Mouse (Mus musculus): ENCODE data around the gene Vmn1r232. TPM values are rescaled to one million over a fixed set of nuclear protein-coding genes. Genes with fewer than 3 reads are reported as not detected.

Vmn1r232 gene
- not detected in 2 replicates for polyA plus RNA-seq (2015; fragmentation: Nextera tagmentation; extraction: Ambion mirVana)

DNA sequence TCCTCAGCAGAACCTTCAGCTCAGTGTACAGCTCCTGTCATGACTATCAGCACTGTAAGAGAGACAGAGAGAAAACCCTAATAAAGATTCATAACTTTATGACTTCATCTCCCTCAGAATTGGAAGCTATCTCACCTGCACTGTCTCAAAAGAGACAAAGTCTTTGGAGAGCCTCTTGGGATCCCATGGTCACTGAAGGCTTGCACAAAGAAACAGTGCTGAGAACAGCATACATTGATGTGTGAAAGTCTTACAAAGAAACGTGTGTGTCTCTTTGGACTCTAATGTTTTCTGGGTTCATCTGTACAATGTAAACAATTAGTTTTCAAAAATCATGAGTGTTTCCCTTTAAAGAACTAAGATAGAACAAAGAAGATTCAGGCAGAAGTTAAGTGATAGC is at the start of gene Vmn1r232:
Gene Vmn1r232 (minus strand): TSS at position 101 of the 400 bp plus-strand sequence.
- 57% methylated on average over 1 of the region's 1 CpGs for WGBS
- no peak within 1 kb of the TSS for H3K27ac ChIP-seq

DNA sequence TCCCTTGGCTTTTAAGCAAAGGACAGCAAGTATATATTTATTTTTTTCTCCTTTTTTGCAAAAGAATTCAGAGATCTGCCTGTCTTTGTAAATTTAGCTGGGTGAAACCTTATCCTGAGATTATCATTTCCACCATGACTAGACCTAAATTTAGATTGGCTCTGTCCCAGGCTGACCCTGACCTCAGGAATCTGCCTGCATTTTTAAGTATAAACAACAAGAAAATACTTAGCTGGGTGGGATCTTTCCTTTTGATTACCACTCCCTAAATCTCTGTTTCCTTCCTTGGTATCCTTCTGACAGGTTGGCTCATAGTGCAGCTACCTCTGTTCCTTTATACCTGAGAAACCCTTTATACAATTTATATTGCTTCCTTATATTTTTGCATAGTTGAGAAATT is 47.2 kb upstream of the Vmn1r232 start:
- ATAC-seq, result no peak
- Histone ChIP-seq H3K4me1 (replicated peaks) (no peaks in the 10 kb centered on the region), H3K4me2 (replicated peaks) (no peak overlapping the region), H3K36me3 (peaks cover 80% of the 10 kb centered on the region), H3K9me3 (no peaks in the 10 kb centered on the region), H3K4me3 (replicated peaks) (no peak overlapping the region), H3K9ac (replicated peaks) (no peak overlapping the region), H3K27me3 (no peaks in the 10 kb centered on the region), H3K27ac (no peak overlapping the region)

More for the DNA sequence above, at the start of gene Vmn1r232:
- Histone ChIP-seq H3K4me3 (replicated peaks) (no peak within 1 kb of the TSS), H3K9me3 (no peaks in the 10 kb centered on the region; the same call in 1 of the 2 replicates), H3K4me1 (replicated peaks) (no peaks in the 10 kb centered on the region), H3K27me3 (no peaks in the 10 kb centered on the region), H3K9ac (replicated peaks) (no peak within 1 kb of the TSS), H3K4me2 (replicated peaks) (no peak within 1 kb of the TSS), H3K36me3 (no peaks in the 10 kb centered on the region)
- ATAC-seq, result no peak

DNA sequence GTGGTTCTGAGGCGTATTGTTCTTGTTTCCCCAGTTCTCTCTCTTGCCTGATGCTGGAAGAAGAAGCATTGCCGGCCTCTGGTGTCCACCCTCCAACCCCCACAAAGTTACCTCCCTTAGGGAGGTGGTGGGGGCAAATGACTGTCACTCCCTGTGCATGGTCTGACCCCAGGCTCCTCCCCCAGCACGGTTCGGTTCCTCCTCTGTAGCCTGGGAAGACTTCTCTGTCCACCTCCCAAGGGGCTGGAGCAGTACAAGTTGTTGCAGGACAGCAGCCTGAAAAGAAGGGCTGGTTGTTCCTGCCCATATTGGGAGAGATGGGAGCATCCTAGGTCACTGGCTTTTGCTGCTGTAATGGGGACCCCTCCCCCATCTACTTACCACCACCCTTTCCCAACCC is 45.9 kb upstream of the Vmn1r232 start:
- no peak overlapping the region for H3K9ac ChIP-seq (replicated peaks)
- no peaks in the 10 kb centered on the region for H3K4me1 ChIP-seq (replicated peaks)
- 88% methylated on average over 4 of the region's 4 CpGs for WGBS
- H3K9me3 ChIP-seq, result no peaks in the 10 kb centered on the region
- no peaks in the 10 kb centered on the region for H3K27me3 ChIP-seq
- ATAC-seq, result no peak
- H3K4me3 ChIP-seq (replicated peaks), result no peak overlapping the region
- H3K36me3 ChIP-seq, result peaks cover 92% of the 10 kb centered on the region
- no peak overlapping the region for H3K4me2 ChIP-seq (replicated peaks)
- no peak overlapping the region for H3K27ac ChIP-seq

DNA sequence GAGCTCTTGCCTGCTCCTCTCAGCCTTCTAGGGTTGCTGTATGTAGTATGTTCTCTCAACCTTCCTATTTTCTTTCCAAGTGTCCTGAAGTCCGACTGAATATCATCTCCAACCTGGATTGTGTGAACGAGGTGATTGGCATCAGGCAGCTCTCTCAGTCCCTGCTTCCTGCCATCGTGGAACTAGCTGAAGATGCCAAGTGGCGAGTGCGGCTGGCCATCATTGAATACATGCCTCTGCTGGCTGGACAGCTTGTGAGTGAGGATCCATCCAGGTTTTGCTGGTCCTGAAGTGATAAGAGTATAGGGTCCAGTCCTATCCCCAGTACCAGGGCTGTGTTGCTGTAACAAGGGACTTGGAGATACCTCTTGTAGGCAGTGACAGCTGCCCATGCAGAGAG is 40.9 kb upstream of the Vmn1r232 start:
- H3K27me3 ChIP-seq, result no peaks in the 10 kb centered on the region
- 93% methylated on average over 5 of the region's 5 CpGs for WGBS
- ATAC-seq, result no peak
- peaks cover 98% of the 10 kb centered on the region for H3K36me3 ChIP-seq
- H3K9ac ChIP-seq (replicated peaks), result no peak overlapping the region
- H3K27ac ChIP-seq, result no peak overlapping the region
- H3K4me3 ChIP-seq (replicated peaks), result no peak overlapping the region
- no peaks in the 10 kb centered on the region for H3K9me3 ChIP-seq
- no peak overlapping the region for H3K4me2 ChIP-seq (replicated peaks)
- no peaks in the 10 kb centered on the region for H3K4me1 ChIP-seq (replicated peaks)

DNA sequence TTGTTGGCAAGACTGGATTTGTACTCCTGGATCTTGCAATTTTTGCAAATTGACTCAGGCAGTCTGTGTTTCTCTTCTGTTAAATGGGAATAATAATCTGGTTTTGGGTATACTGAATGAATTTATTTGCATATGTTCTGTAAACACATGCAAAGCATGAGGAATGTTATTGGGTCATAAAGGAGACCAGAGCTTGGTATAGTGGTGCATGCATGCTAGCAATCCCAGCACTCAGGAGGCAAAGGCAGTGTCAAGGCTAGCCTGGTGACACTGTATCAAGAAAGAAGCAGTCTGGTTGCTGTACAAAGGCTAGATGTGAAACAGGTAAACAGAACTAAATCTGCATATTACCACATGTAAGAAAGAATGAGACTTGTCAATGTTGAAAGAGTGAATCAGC is 27.1 kb upstream of the Vmn1r232 start:
- no peaks in the 10 kb centered on the region for H3K27me3 ChIP-seq
- H3K4me1 ChIP-seq (replicated peaks), result peaks cover 45% of the 10 kb centered on the region
- peak overlapping the region; percentile 79 for H3K4me3 ChIP-seq (replicated peaks)
- peak overlapping the region; percentile 91 for H3K9ac ChIP-seq (replicated peaks)
- H3K9me3 ChIP-seq, result no peaks in the 10 kb centered on the region
- peak overlapping the region; percentile 98; the same call in 1 of the 2 replicates for H3K27ac ChIP-seq
- ATAC-seq, result no peak
- peaks cover 4% of the 10 kb centered on the region for H3K36me3 ChIP-seq
- peak overlapping the region; percentile 81 for H3K4me2 ChIP-seq (replicated peaks)

DNA sequence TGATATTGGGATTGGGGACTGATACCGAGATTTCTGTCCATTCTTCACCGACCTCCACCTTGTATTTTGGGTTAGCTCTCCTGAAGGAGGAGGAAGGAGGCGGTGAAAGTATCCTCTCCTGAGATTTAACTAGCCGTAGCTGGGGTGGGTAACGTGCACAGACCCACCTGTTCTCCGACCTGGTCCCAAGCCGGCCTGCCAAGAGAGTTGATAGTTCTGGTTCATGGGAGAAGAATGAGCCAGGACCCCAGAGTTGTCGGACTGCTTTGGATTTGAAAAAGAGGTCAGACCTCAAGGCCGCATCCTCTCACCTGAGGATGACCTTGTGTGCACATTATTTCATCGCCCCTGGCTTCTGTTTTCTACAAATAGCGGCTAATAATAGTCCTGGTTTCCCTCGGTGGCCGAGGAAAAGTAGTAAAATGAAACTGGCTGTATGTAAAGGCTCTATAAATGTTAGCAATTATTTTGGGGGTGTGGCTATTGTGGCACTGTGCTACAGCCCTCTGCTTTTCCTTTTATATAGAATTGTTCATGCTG is 26.6 kb upstream of the Vmn1r232 start:
- H3K9ac ChIP-seq (replicated peaks), result peak overlapping the region; percentile 91
- WGBS, result under 1% methylated on average over 13 of the region's 13 CpGs
- ATAC-seq, result no peak

DNA sequence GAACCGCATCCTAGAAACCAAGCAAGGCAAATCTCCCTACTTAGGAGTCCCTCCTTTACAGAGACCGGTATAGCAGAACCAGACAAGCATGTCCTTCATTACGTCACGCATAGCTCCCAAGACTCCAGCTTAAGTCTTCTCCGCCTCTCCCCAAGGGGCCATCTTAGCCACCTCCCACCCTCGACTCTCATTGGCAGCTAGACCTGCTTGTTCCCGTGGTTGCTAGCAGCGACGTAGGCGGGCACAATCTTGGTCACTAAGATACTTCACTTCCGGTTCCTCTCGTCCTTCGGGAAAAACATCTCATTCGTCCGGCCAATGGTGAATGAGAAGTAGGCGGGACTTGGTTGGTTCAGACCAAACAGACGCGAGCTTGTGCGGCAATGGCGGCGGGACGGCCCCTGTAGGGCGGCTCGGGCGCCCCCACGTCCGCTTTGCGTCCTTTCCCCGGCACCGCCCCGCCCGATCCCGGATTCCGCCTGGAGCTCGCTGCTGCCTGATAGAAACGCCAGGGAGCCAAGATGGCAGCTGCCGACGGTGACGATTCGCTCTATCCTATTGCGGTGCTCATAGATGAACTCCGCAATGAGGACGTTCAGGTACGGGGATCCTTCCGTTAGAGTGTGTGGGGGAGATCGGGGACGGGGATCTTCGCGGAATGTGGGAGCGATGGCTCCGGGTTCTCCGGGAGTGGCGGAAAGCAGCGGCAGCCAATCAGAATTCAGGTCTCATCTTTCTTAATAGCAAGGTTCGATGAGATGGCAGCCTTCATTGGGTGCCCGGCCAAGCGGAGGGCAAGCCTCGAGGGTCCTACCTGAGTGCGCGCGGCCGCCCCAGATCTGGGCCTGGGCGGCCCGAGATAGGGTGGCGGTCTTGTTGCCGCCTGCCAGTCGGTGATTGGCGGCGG is 25.7 kb upstream of the Vmn1r232 start, which contains the start of gene Ppp2r1a:
Gene Ppp2r1a (plus strand): TSS at position 327 of the 907 bp plus-strand sequence.
- Histone ChIP-seq H3K36me3 (no peaks in the 10 kb centered on the region), H3K27me3 (no peaks in the 10 kb centered on the region), H3K4me2 (replicated peaks) (peak within 1 kb of the TSS; percentile 81), H3K4me3 (replicated peaks) (peak within 1 kb of the TSS; percentile 79), H3K9me3 (no peaks in the 10 kb centered on the region), H3K4me1 (replicated peaks) (peaks cover 44% of the 10 kb centered on the region), H3K27ac (peak within 1 kb of the TSS; percentile 98), H3K9ac (replicated peaks) (peak within 1 kb of the TSS; percentile 91)
- under 1% methylated on average over 69 of the region's 69 CpGs for WGBS
- peak; percentile 99 for ATAC-seq

More for the DNA sequence above, 26.6 kb upstream of the Vmn1r232 start:
- no peaks in the 10 kb centered on the region for H3K9me3 ChIP-seq
- peak overlapping the region; percentile 81 for H3K4me2 ChIP-seq (replicated peaks)
- H3K27ac ChIP-seq, result peak overlapping the region; percentile 98
- H3K4me1 ChIP-seq (replicated peaks), result peaks cover 45% of the 10 kb centered on the region
- peaks cover under 1% of the 10 kb centered on the region; the same call in 1 of the 2 replicates for H3K36me3 ChIP-seq
- peak overlapping the region; percentile 79 for H3K4me3 ChIP-seq (replicated peaks)
- H3K27me3 ChIP-seq, result no peaks in the 10 kb centered on the region

DNA sequence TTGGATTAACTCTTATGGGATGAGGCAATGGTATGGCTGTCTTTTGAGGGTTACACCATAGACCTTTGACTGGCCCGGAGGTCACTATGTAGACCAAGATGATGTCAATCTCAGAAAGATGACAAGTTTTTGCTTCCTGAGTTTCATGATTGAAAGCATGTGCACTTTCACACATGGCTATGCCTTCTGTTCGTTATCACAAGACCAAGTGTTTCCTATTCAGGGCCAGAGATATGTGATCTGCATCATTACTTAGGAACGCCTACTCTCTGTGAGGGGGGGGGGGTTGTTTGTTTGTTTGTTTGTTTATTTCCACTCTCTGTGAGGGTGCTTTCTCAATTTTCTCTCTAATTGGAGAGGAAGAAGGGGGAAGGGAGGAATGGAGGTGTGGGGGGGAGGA is 24.7 kb upstream of the Vmn1r232 start:
- H3K36me3 ChIP-seq, result no peaks in the 10 kb centered on the region

DNA sequence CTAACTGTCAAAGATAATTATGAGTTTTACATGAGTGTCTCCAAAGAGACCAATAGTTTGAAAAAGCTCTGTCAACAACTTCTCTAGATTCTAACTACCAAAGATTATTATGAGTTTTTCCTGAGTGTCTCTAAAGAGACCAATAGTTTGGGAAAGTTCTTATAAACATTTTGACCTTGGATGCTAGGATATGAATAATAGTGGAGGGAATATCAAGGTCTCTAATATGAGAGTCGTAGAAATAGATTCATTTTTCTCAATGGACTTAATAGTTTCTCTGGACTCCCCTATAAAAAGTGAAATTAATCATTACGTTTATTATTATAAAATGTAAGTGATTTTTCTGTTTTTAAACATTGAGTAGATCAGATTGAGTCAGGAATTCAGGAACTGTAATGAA is 14.5 kb downstream of the Vmn1r232 start, which contains the start of gene Vmn1r231:
Gene Vmn1r231 (minus strand): TSS at position 101 of the 400 bp plus-strand sequence.
- 69% methylated on average over 2 of the region's 2 CpGs for WGBS
- Histone ChIP-seq H3K4me3 (replicated peaks) (no peak within 1 kb of the TSS), H3K27ac (no peak within 1 kb of the TSS), H3K9me3 (0 out of 2 replicates have a peak, but pooled peaks cover 3% of the 10 kb centered on the region), H3K9ac (replicated peaks) (no peak within 1 kb of the TSS), H3K4me2 (replicated peaks) (no peak within 1 kb of the TSS), H3K4me1 (replicated peaks) (no peaks in the 10 kb centered on the region), H3K27me3 (no peaks in the 10 kb centered on the region), H3K36me3 (no peaks in the 10 kb centered on the region)
- ATAC-seq, result no peak

More for the DNA sequence above, 24.7 kb upstream of the Vmn1r232 start:
- Histone ChIP-seq H3K27ac (peak overlapping the region; percentile 87), H3K9ac (replicated peaks) (peak overlapping the region; percentile 68), H3K27me3 (no peaks in the 10 kb centered on the region), H3K4me2 (replicated peaks) (peak overlapping the region; percentile 63), H3K4me3 (replicated peaks) (peak overlapping the region; percentile 79), H3K4me1 (replicated peaks) (peaks cover 34% of the 10 kb centered on the region), H3K9me3 (no peaks in the 10 kb centered on the region)
- 51% methylated on average over 3 of the region's 3 CpGs for WGBS
- ATAC-seq, result no peak

Other genes with a start within 250 kb of the Vmn1r232 start
- gene Vmn1r226, start 236.9 kb downstream of the Vmn1r232 start, polyA plus RNA-seq (2015; fragmentation: Nextera tagmentation; extraction: Ambion mirVana), result not detected in 2 replicates
- gene Vmn1r227, start 189.9 kb downstream of the Vmn1r232 start, polyA plus RNA-seq (2015; fragmentation: Nextera tagmentation; extraction: Ambion mirVana), result not detected in 2 replicates
- gene Vmn1r228, start 133.6 kb downstream of the Vmn1r232 start, polyA plus RNA-seq (2015; fragmentation: Nextera tagmentation; extraction: Ambion mirVana), result not detected in 2 replicates
- 0.03 TPM in 1 of 2 replicates, not detected in the other for gene Vmn1r229, start 108.2 kb downstream of the Vmn1r232 start, polyA plus RNA-seq (2015; fragmentation: Nextera tagmentation; extraction: Ambion mirVana)
- not detected in 2 replicates for gene Vmn1r230, start 79.3 kb downstream of the Vmn1r232 start, polyA plus RNA-seq (2015; fragmentation: Nextera tagmentation; extraction: Ambion mirVana)
- not detected in 2 replicates for gene Vmn1r231, start 14.6 kb downstream of the Vmn1r232 start, polyA plus RNA-seq (2015; fragmentation: Nextera tagmentation; extraction: Ambion mirVana)
- 636 and 655 TPM in 2 replicates for gene Ppp2r1a, start 25.6 kb upstream of the Vmn1r232 start, polyA plus RNA-seq (2015; fragmentation: Nextera tagmentation; extraction: Ambion mirVana)
- gene Vmn1r233, start 76.8 kb upstream of the Vmn1r232 start, polyA plus RNA-seq (2015; fragmentation: Nextera tagmentation; extraction: Ambion mirVana), result not detected in 2 replicates
- gene Zfp160, start 89.2 kb upstream of the Vmn1r232 start, polyA plus RNA-seq (2015; fragmentation: Nextera tagmentation; extraction: Ambion mirVana), result 19.4 and 21.2 TPM in 2 replicates